Mouse (Mus musculus): Measurements from ENCODE around the gene Ncoa5.

GRCm38 (mm10) chr2:164970631-164971196, 64.0 kb downstream of the Ncoa5 start:
- TF ChIP-seq POLR2A (IDR thresholded peaks at IDR 0.05; ENCODE audit: insufficient read depth, low read length) = no peak
- no peak for TF ChIP-seq EP300 (IDR thresholded peaks at IDR 0.05; ENCODE audit: insufficient read depth, low read depth, low read length)
- no peak for TF ChIP-seq CTCF (IDR thresholded peaks at IDR 0.05; ENCODE audit: low read depth, low read length)
